Mouse (Mus musculus) CD4-positive, CD25-positive, alpha-beta regulatory T cell, adult 4 months (primary cell): ENCODE results near the gene Vps37b. TPM values are rescaled to one million over a fixed set of nuclear protein-coding genes. Genes with fewer than 3 reads are reported as not detected.

Experiments used
- ATAC-seq: one replicate; pipeline ENCODE4 v1.8.0; 2017
- polyA plus RNA-seq, 2 experiments: library from polyadenylated mRNA; unstranded; fragments of 100-300 nt; shearing (Covaris generic); gene quantifications; one replicate each; pipeline ENCODE4 v1.2.1; 2017

Gene Vps37b
- polyA plus RNA-seq, 2 experiments from 2014 or later = 17.8 to 22.1 TPM

GRCm38 (mm10) chr5:124021701-124022100 lies 10.4 kb downstream of the Vps37b start:
- no peak for ATAC-seq

- no peak for ATAC-seq
These were observed 10.9 kb downstream of the Vps37b start for GRCm38 (mm10) chr5:124021148-124021547.

GRCm38 (mm10) chr5:124019348-124020216 lies 12.5 kb downstream of the Vps37b start:
- peak; percentile 61 for ATAC-seq

- ATAC-seq = no peak
These were observed 13.4 kb downstream of the Vps37b start for GRCm38 (mm10) chr5:124018651-124019050.

GRCm38 (mm10) chr5:124017941-124018340 lies 14.1 kb downstream of the Vps37b start:
- ATAC-seq = no peak

- ATAC-seq = no peak
These were observed 15.7 kb downstream of the Vps37b start for GRCm38 (mm10) chr5:124016291-124016821.

- ATAC-seq = no peak
These were observed 16.3 kb downstream of the Vps37b start for GRCm38 (mm10) chr5:124015727-124016126.

GRCm38 (mm10) chr5:124014791-124015251 lies 17.2 kb downstream of the Vps37b start:
- no peak for ATAC-seq

GRCm38 (mm10) chr5:124014180-124014579 lies 17.9 kb downstream of the Vps37b start:
- ATAC-seq = no peak

- no peak for ATAC-seq
These were observed 18.3 kb downstream of the Vps37b start for GRCm38 (mm10) chr5:124013747-124014146.

GRCm38 (mm10) chr5:124012885-124013284 lies 19.2 kb downstream of the Vps37b start:
- no peak for ATAC-seq

GRCm38 (mm10) chr5:124011927-124012326 lies 20.1 kb downstream of the Vps37b start:
- ATAC-seq = no peak

GRCm38 (mm10) chr5:124010910-124011655 lies 21.0 kb downstream of the Vps37b start:
- peak; percentile 18 for ATAC-seq

GRCm38 (mm10) chr5:124010077-124010476 lies 22.0 kb downstream of the Vps37b start:
- no peak for ATAC-seq

GRCm38 (mm10) chr5:124006891-124007491 lies 25.1 kb downstream of the Vps37b start:
- ATAC-seq = no peak

GRCm38 (mm10) chr5:124006082-124006873 lies 25.8 kb downstream of the Vps37b start:
- no peak for ATAC-seq

- no peak for ATAC-seq
These were observed 26.5 kb downstream of the Vps37b start for GRCm38 (mm10) chr5:124005591-124005990.

- ATAC-seq = no peak
These were observed 26.9 kb downstream of the Vps37b start for GRCm38 (mm10) chr5:124005151-124005500.

- ATAC-seq = no peak
These were observed 27.5 kb downstream of the Vps37b start for GRCm38 (mm10) chr5:124004356-124005150.

- no peak for ATAC-seq
These were observed 28.7 kb downstream of the Vps37b start for GRCm38 (mm10) chr5:124003375-124003774.

- ATAC-seq = no peak
These were observed 29.2 kb downstream of the Vps37b start for GRCm38 (mm10) chr5:124002876-124003275.
